Mouse (Mus musculus): ENCODE data around the gene Gm17087. TPM values are rescaled to one million over a fixed set of nuclear protein-coding genes. Genes with fewer than 3 reads are reported as not detected.
A peak's percentile ranks its signal among the peaks of the same experiment; 100 is the strongest.

Gene Gm17087
- total and polyA plus RNA-seq, 2 experiments from 2014 or later: not detected

DNA sequence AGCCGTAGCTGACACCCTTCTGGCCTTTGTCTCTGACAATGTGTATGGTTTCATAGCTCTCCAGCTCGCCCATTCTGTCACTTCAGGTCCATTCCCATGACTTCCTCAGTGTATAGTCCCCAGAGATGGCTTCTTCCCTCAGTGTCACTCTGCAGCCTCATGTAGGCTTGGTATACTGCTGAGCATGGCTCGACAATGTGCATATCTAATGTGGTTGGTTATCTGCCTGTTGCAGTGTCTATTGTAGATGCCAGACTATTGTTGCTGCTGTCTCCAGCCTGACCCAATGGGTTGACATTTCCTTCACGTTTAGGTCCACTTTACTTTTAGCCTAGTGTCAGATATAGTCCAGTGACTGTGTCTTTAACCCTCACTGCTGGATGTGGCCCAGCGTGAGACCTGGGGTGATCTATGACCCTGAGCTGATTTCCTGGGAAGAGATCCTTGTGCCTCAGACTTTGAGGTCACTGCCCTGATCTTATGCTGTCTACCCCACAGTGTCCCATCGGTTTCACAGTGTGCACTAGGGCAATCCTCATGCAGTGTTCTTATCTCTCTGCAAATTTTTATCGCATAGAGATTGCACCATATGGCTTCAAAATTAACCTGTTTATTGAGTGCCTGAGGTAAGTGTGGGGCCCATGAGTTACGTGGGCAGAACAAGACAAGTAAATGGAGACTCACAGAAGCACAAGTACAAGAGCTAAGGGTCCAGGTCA, 7.0 kb upstream of the Gm17087 start:
- H3K27ac ChIP-seq (ENCODE audit: low read depth): no peak overlapping the region
- no peaks in the 10 kb centered on the region for H3K4me1 ChIP-seq (ENCODE audit: control insufficient read depth, insufficient read depth)
- no peaks in the 10 kb centered on the region for H3K36me3 ChIP-seq (replicated peaks; ENCODE audit: control insufficient read depth, insufficient read depth, low read length)
- ATAC-seq (ENCODE audit: insufficient read depth, low read depth) (no peak), DNase-seq (ENCODE audit: low spot score) (no peak)
- 61% methylated on average over 8 of the region's 8 CpGs for WGBS
- H3K9ac ChIP-seq (replicated peaks; ENCODE audit: low read depth, low read length): no peak overlapping the region
- H3K4me2 ChIP-seq (ENCODE audit: low read depth, low read length): no peak overlapping the region
- H3K9me3 ChIP-seq (replicated peaks; ENCODE audit: control insufficient read depth, low read length): no peaks in the 10 kb centered on the region
- H3K27me3 ChIP-seq (ENCODE audit: control insufficient read depth, insufficient read depth, low read length): no peaks in the 10 kb centered on the region
- TF ChIP-seq EP300 (IDR thresholded peaks at IDR 0.05; ENCODE audit: low read depth) (no peak), CTCF (IDR thresholded peaks at IDR 0.05; ENCODE audit: low read depth) (no peak)
- no peak overlapping the region for H3K4me3 ChIP-seq (ENCODE audit: low read depth, low read length)

GRCm38 (mm10) chr17:8562886-8563280, 3.9 kb downstream of the Gm17087 start:
- Histone ChIP-seq H3K36me3 (replicated peaks; ENCODE audit: control insufficient read depth, insufficient read depth, low read length) (no peaks in the 10 kb centered on the region), H3K4me1 (ENCODE audit: control insufficient read depth, insufficient read depth) (no peaks in the 10 kb centered on the region), H3K9ac (replicated peaks; ENCODE audit: low read depth, low read length) (no peak overlapping the region), H3K9me3 (replicated peaks; ENCODE audit: control insufficient read depth, low read length) (no peaks in the 10 kb centered on the region), H3K27ac (ENCODE audit: low read depth) (no peak overlapping the region), H3K4me2 (ENCODE audit: low read depth, low read length) (no peak overlapping the region), H3K27me3 (ENCODE audit: control insufficient read depth, insufficient read depth, low read length) (no peaks in the 10 kb centered on the region), H3K4me3 (ENCODE audit: low read depth, low read length) (no peak overlapping the region)
- TF ChIP-seq EP300 (IDR thresholded peaks at IDR 0.05; ENCODE audit: low read depth) (no peak), CTCF (IDR thresholded peaks at IDR 0.05; ENCODE audit: low read depth) (no peak)
- 45% methylated on average over 1 of the region's 1 CpGs for WGBS
- DNase-seq (ENCODE audit: low spot score): no peak
- ATAC-seq (ENCODE audit: insufficient read depth, low read depth): no peak

- 78% methylated on average over 14 of the region's 14 CpGs for WGBS
- DNase-seq (ENCODE audit: low spot score) (no peak), ATAC-seq (ENCODE audit: insufficient read depth, low read depth) (no peak)
- Histone ChIP-seq H3K4me3 (ENCODE audit: low read depth, low read length) (no peak overlapping the region), H3K4me1 (ENCODE audit: control insufficient read depth, insufficient read depth) (no peaks in the 10 kb centered on the region), H3K27ac (ENCODE audit: low read depth) (no peak overlapping the region; the same call in 1 of the 2 replicates), H3K4me2 (ENCODE audit: low read depth, low read length) (no peak overlapping the region), H3K27me3 (ENCODE audit: control insufficient read depth, insufficient read depth, low read length) (no peaks in the 10 kb centered on the region), H3K9me3 (replicated peaks; ENCODE audit: control insufficient read depth, low read length) (no peaks in the 10 kb centered on the region), H3K36me3 (replicated peaks; ENCODE audit: control insufficient read depth, insufficient read depth, low read length) (no peaks in the 10 kb centered on the region), H3K9ac (replicated peaks; ENCODE audit: low read depth, low read length) (no peak overlapping the region)
- TF ChIP-seq EP300 (IDR thresholded peaks at IDR 0.05; ENCODE audit: low read depth) (no peak), CTCF (IDR thresholded peaks at IDR 0.05; ENCODE audit: low read depth) (no peak)
Observed at GRCm38 (mm10) chr17:8562101-8562885, 4.5 kb downstream of the Gm17087 start.

DNA sequence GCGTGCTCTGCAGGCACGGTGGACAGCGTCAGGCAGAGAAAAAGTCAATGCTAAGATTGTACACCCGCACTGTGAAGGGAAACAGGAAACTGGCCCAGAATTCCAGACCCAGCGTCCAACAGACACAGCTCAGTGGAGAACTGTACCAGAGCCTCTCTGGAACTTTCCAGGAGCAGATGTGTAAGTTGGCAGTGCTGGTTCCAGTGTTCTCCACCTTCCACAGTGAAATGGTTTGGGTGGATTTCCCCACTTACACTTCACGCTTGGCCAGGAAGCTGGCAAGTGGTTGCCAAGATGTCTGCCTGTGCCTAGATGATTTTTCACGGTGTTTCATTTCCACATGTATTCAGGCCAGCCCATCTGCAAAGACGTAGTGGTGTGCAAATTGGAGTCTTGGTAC, 8.8 kb downstream of the Gm17087 start:
- ATAC-seq (ENCODE audit: insufficient read depth, low read depth) (no peak), DNase-seq (ENCODE audit: low spot score) (no peak)
- Histone ChIP-seq H3K27ac (ENCODE audit: low read depth) (no peak overlapping the region), H3K9me3 (replicated peaks; ENCODE audit: control insufficient read depth, low read length) (no peaks in the 10 kb centered on the region), H3K27me3 (ENCODE audit: control insufficient read depth, insufficient read depth, low read length) (no peaks in the 10 kb centered on the region), H3K4me2 (ENCODE audit: low read depth, low read length) (no peak overlapping the region), H3K36me3 (replicated peaks; ENCODE audit: control insufficient read depth, insufficient read depth, low read length) (no peaks in the 10 kb centered on the region), H3K9ac (replicated peaks; ENCODE audit: low read depth, low read length) (no peak overlapping the region), H3K4me1 (ENCODE audit: control insufficient read depth, insufficient read depth) (peaks cover 10% of the 10 kb centered on the region; the same call in 1 of the 2 replicates), H3K4me3 (ENCODE audit: low read depth, low read length) (no peak overlapping the region)
- TF ChIP-seq CTCF (IDR thresholded peaks at IDR 0.05; ENCODE audit: low read depth) (no peak), EP300 (IDR thresholded peaks at IDR 0.05; ENCODE audit: low read depth) (no peak)
- 71% methylated on average over 8 of the region's 8 CpGs for WGBS

DNA sequence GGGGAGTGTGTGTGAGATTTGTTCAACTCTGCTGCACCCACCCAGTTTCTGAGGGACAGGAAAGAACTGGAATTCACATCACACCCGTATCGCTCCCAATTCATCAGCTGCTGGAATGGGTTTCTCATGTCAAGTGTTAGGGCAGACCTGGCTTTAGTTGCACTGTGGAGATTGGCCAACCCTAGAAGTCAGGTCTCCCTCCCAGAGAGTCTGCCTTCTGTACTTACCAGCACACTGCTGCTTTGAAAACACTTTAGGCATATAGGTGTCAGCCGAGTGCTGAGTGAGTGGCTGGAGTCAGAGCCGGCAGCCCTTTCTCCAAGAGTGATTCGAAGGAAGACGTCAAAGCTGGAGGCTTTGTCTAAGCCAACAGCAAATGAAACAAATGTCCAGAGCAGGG, 10.5 kb downstream of the Gm17087 start:
- H3K4me2 ChIP-seq (ENCODE audit: low read depth, low read length): 0 out of 2 replicates have a peak overlapping the region, but pooled peaks have one; percentile 19
- TF ChIP-seq EP300 (IDR thresholded peaks at IDR 0.05; ENCODE audit: low read depth) (no peak), CTCF (IDR thresholded peaks at IDR 0.05; ENCODE audit: low read depth) (no peak)
- H3K4me1 ChIP-seq (ENCODE audit: control insufficient read depth, insufficient read depth): peaks cover 11% of the 10 kb centered on the region; the same call in 1 of the 2 replicates
- ATAC-seq (ENCODE audit: insufficient read depth, low read depth): peak; percentile 72
- H3K36me3 ChIP-seq (replicated peaks; ENCODE audit: control insufficient read depth, insufficient read depth, low read length): no peaks in the 10 kb centered on the region
- WGBS: 27% methylated on average over 6 of the region's 6 CpGs
- no peaks in the 10 kb centered on the region for H3K9me3 ChIP-seq (replicated peaks; ENCODE audit: control insufficient read depth, low read length)
- no peak overlapping the region for H3K4me3 ChIP-seq (ENCODE audit: low read depth, low read length)
- DNase-seq (ENCODE audit: low spot score): peak; percentile 28
- no peak overlapping the region for H3K9ac ChIP-seq (replicated peaks; ENCODE audit: low read depth, low read length)
- no peak overlapping the region for H3K27ac ChIP-seq (ENCODE audit: low read depth)
- H3K27me3 ChIP-seq (ENCODE audit: control insufficient read depth, insufficient read depth, low read length): no peaks in the 10 kb centered on the region

Measured in heart, postnatal 0 days (tissue).